Comparison of ENCODE assay signal across 9 mouse cellular contexts in genomic region chr8:70073120-70073519, GRCm38 (mm10). TPM values are rescaled to one million over a fixed set of nuclear protein-coding genes. Genes with fewer than 3 reads are reported as not detected.
A peak's percentile ranks its signal among the peaks of the same experiment; 100 is the strongest.
DNase-seq lines count a peak whose midpoint lies in the region; ATAC-seq and TF ChIP-seq lines count a peak whose summit lies in the region.
"Had no signal": no experiment of that assay in that cellular context is flagged by ENCODE, and none has a peak within 500 bp of the region (broad histone marks: within the 10 kb centered on the region; RNA-seq: fewer than 3 reads in every experiment).

No protein-coding gene starts in this region.

- H3K9me3 ChIP-seq in kidney, embryonic 14.5 days (ENCODE audit: control insufficient read depth, low read length): no peaks in the 10 kb centered on the region
- no peaks in the 10 kb centered on the region for H3K9me3 ChIP-seq in MEL (replicated peaks; ENCODE audit: insufficient read depth, low read length)
- no peaks in the 10 kb centered on the region for H3K9me3 ChIP-seq in embryonic facial prominence, embryonic 12.5 days
- no peaks in the 10 kb centered on the region for H3K9me3 ChIP-seq in limb, embryonic 15.5 days

- peak overlapping the region; percentile 45; the same call in 1 of the 2 replicates for H3K4me2 ChIP-seq in kidney, embryonic 14.5 days (replicated peaks; ENCODE audit: low read depth, low read length)
- H3K4me2 ChIP-seq in embryonic facial prominence, embryonic 12.5 days (replicated peaks): peak overlapping the region; percentile 36
- H3K4me2 ChIP-seq in limb, embryonic 15.5 days: peak overlapping the region; percentile 47

- H3K4me1 ChIP-seq in kidney, embryonic 14.5 days (ENCODE audit: control insufficient read depth, insufficient read depth, low read length): peaks cover 7% of the 10 kb centered on the region; the same call in 1 of the 2 replicates
- peaks cover 4 to 20% of the 10 kb centered on the region in 2 experiments for H3K4me1 ChIP-seq in MEL (ENCODE audit: control insufficient read depth in 1 of 2, insufficient read depth in 2 of 2, low read length in 2 of 2)
- peaks cover 8% of the 10 kb centered on the region; the same call in 1 of the 2 replicates for H3K4me1 ChIP-seq in embryonic facial prominence, embryonic 12.5 days
- H3K4me1 ChIP-seq in limb, embryonic 15.5 days: peaks cover 10% of the 10 kb centered on the region

- peaks cover 26% of the 10 kb centered on the region for H3K36me3 ChIP-seq in kidney, embryonic 14.5 days (ENCODE audit: control insufficient read depth, insufficient read depth, low read length)
- H3K36me3 ChIP-seq in MEL (ENCODE audit: control insufficient read depth in 1 of 2, insufficient read depth in 2 of 2, low read length in 2 of 2): peaks cover 0 to 13% of the 10 kb centered on the region in 2 experiments; a peak in 3 of 4 replicates
- peaks cover 40% of the 10 kb centered on the region for H3K36me3 ChIP-seq in embryonic facial prominence, embryonic 12.5 days
- peaks cover 46% of the 10 kb centered on the region for H3K36me3 ChIP-seq in limb, embryonic 15.5 days

- peak overlapping the region; percentile 22 for H3K4me3 ChIP-seq in kidney, embryonic 14.5 days (ENCODE audit: low read length)
- no peak overlapping the region for H3K4me3 ChIP-seq in MEL (ENCODE audit: control insufficient read depth in 1 of 2, insufficient read depth in 1 of 2, low read depth in 2 of 2, low read length in 2 of 2)
- no peak overlapping the region for H3K4me3 ChIP-seq in embryonic facial prominence, embryonic 12.5 days
- peak overlapping the region; percentile 8; the same call in 1 of the 2 replicates for H3K4me3 ChIP-seq in limb, embryonic 15.5 days

- H3K79me2 ChIP-seq in MEL (ENCODE audit: control insufficient read depth, insufficient read depth, low read length, poor library complexity): no peaks in the 10 kb centered on the region

- TF ChIP-seq POLR2A in MEL (IDR thresholded peaks at IDR 0.05; ENCODE audit: control insufficient read depth in 1 of 2, insufficient read depth in 1 of 2, low read depth in 1 of 2, low read length in 2 of 2, poor library complexity in 1 of 2): no peak

- ATAC-seq in kidney, embryonic 14.5 days (ENCODE audit: low FRiP score, low TSS enrichment): no peak
- ATAC-seq in embryonic facial prominence, embryonic 12.5 days (ENCODE audit: insufficient number of reproducible peaks, insufficient read depth, low FRiP score, low TSS enrichment): no peak
- no peak for ATAC-seq in limb, embryonic 15.5 days (ENCODE audit: insufficient number of reproducible peaks, low FRiP score, low TSS enrichment, low read depth)
- no peak for ATAC-seq in monocyte, adult 5-6 weeks (replicated peaks; ENCODE audit: insufficient number of reproducible peaks, low FRiP score, low TSS enrichment, poor library complexity, severe bottlenecking)
- ATAC-seq: Patski had no signal

- no peak overlapping the region for H3K27ac ChIP-seq in kidney, embryonic 14.5 days (ENCODE audit: low read depth, low read length)
- H3K27ac ChIP-seq in MEL (ENCODE audit: control insufficient read depth, low read depth, low read length): peak overlapping the region; percentile 15; the same call in 1 of the 2 replicates
- no peak overlapping the region for H3K27ac ChIP-seq in embryonic facial prominence, embryonic 12.5 days
- no peak overlapping the region for H3K27ac ChIP-seq in limb, embryonic 15.5 days

- no peak for TF ChIP-seq EP300 in MEL (IDR thresholded peaks at IDR 0.05; ENCODE audit: low read depth in 1 of 2, low read length in 2 of 2)

- no peak for TF ChIP-seq CTCF in MEL (IDR thresholded peaks at IDR 0.05 in 2 of 3, conservative IDR thresholded peaks at IDR 0.05 in 1 of 3; ENCODE audit: control insufficient read depth in 1 of 3, insufficient read depth in 1 of 3, low read depth in 2 of 3, low read length in 3 of 3, poor library complexity in 1 of 3, severe bottlenecking in 1 of 3)

- no peaks in the 10 kb centered on the region for H3K27me3 ChIP-seq in kidney, embryonic 14.5 days (ENCODE audit: control insufficient read depth, insufficient read depth, low read length)
- H3K27me3 ChIP-seq in MEL (ENCODE audit: control insufficient read depth in 1 of 2, insufficient read depth in 2 of 2, low read length in 2 of 2): no peaks in the 10 kb centered on the region
- no peaks in the 10 kb centered on the region for H3K27me3 ChIP-seq in embryonic facial prominence, embryonic 12.5 days
- H3K27me3 ChIP-seq in limb, embryonic 15.5 days: no peaks in the 10 kb centered on the region
- H3K27me3 ChIP-seq: Patski had no signal

- no peak for DNase-seq in kidney, adult 8-10 months
- peak; percentile 8 for DNase-seq in MEL (ENCODE audit: low read depth, low spot score)
- no peak for DNase-seq in yolk sac, embryonic 10.5 days (ENCODE audit: low spot score)
- DNase-seq: right cerebral cortex, postnatal 14 days had no signal

- WGBS in kidney, embryonic 14.5 days: 63% methylated on average over 8 of the region's 8 CpGs
- 63% methylated on average over 8 of the region's 8 CpGs for WGBS in embryonic facial prominence, embryonic 12.5 days
- WGBS in limb, embryonic 15.5 days: 62% methylated on average over 8 of the region's 8 CpGs

- peak overlapping the region; percentile 40; the same call in 1 of the 2 replicates for H3K9ac ChIP-seq in kidney, embryonic 14.5 days (ENCODE audit: low read depth, low read length)
- H3K9ac ChIP-seq in MEL (ENCODE audit: control insufficient read depth, low read depth, low read length, poor library complexity, severe bottlenecking): no peak overlapping the region
- no peak overlapping the region for H3K9ac ChIP-seq in embryonic facial prominence, embryonic 12.5 days
- no peak overlapping the region for H3K9ac ChIP-seq in limb, embryonic 15.5 days

- TF ChIP-seq RAD21 in MEL (IDR thresholded peaks at IDR 0.05; ENCODE audit: low read depth, low read length): no peak

TF ChIP-seq in MEL, 35 proteins besides CTCF, POLR2A, EP300 and RAD21 (continues in another document):
- TF ChIP-seq ELF1 (IDR thresholded peaks at IDR 0.05; ENCODE audit: low read depth, low read length) (no peak), ZMIZ1 (IDR thresholded peaks at IDR 0.05; ENCODE audit: low read depth, low read length) (no peak), USF1 (IDR thresholded peaks at IDR 0.05; ENCODE audit: low read depth, low read length) (no peak), USF2 (IDR thresholded peaks at IDR 0.05; ENCODE audit: borderline replicate concordance in 1 of 2, insufficient read depth in 1 of 2, low read depth in 1 of 2, low read length in 2 of 2) (no peak), CHD1 (IDR thresholded peaks at IDR 0.05; ENCODE audit: low read depth, low read length) (no peak), NRF1 (IDR thresholded peaks at IDR 0.05; ENCODE audit: insufficient read depth, low read depth, low read length, poor library complexity, severe bottlenecking) (no peak), SMC3 (IDR thresholded peaks at IDR 0.05; ENCODE audit: low read depth, low read length) (no peak)

RNA-seq across cellular contexts. Expression of gene Tm6sf2, which starts 0.4 kb away (rescaled TPM):
- 0.55 and 0.89 TPM in 2 replicates for polyA plus RNA-seq in kidney, embryonic 14.5 days (2014; fragmentation: Nextera tagmentation; extraction: Ambion mirVana)
- total RNA-seq in MEL (2012; rRNA removed): 0.78 and 1.0 TPM in 2 replicates
- polyA plus RNA-seq in MEL (2012; ENCODE audit: insufficient read depth in 1 of 2, insufficient read length in 2 of 2, low read depth in 1 of 2, low replicate concordance in 2 of 2, missing spikeins in 1 of 2): 1 to 10 TPM in 1 of 2 experiments, not detected in 1; 1.2 TPM
- polyA plus RNA-seq in embryonic facial prominence, embryonic 12.5 days (2016; fragmentation: Nextera tagmentation; extraction: Ambion mirVana): 0.58 and 1.3 TPM in 2 replicates
- 0.61 and 0.91 TPM in 2 replicates for polyA plus RNA-seq in limb, embryonic 15.5 days (2015; fragmentation: Nextera tagmentation; extraction: Ambion mirVana)
- total RNA-seq in monocyte, adult 5-6 weeks (2017): 3.2 to 3.9 TPM in 2 of 3 replicates, not detected in the other

RNA-seq across cellular contexts. Expression of gene Hapln4, which starts 10.1 kb away (rescaled TPM):
- polyA plus RNA-seq in kidney, embryonic 14.5 days (2014; fragmentation: Nextera tagmentation; extraction: Ambion mirVana): not detected in 2 replicates
- total RNA-seq in MEL (2012; rRNA removed): not detected in 2 replicates
- under 1 TPM in 1 of 2 experiments, not detected in 1; 0.03 TPM for polyA plus RNA-seq in MEL (2012; ENCODE audit: insufficient read depth in 1 of 2, insufficient read length in 2 of 2, low read depth in 1 of 2, low replicate concordance in 2 of 2, missing spikeins in 1 of 2)
- polyA plus RNA-seq in embryonic facial prominence, embryonic 12.5 days (2016; fragmentation: Nextera tagmentation; extraction: Ambion mirVana): 0.04 and 0.06 TPM in 2 replicates
- polyA plus RNA-seq in limb, embryonic 15.5 days (2015; fragmentation: Nextera tagmentation; extraction: Ambion mirVana): 0.19 and 0.24 TPM in 2 replicates
- not detected in 3 replicates for total RNA-seq in monocyte, adult 5-6 weeks (2017)

RNA-seq across cellular contexts. Expression of gene Sugp1, which starts 30.5 kb away (rescaled TPM):
- polyA plus RNA-seq in kidney, embryonic 14.5 days (2014; fragmentation: Nextera tagmentation; extraction: Ambion mirVana): 33.7 and 38.1 TPM in 2 replicates
- total RNA-seq in MEL (2012; rRNA removed): 27.1 and 29.9 TPM in 2 replicates
- polyA plus RNA-seq in MEL (2012; ENCODE audit: insufficient read depth in 1 of 2, insufficient read length in 2 of 2, low read depth in 1 of 2, low replicate concordance in 2 of 2, missing spikeins in 1 of 2): 10 to 100 TPM in 1 of 2 experiments, not detected in 1; 45.5 TPM
- polyA plus RNA-seq in embryonic facial prominence, embryonic 12.5 days (2016; fragmentation: Nextera tagmentation; extraction: Ambion mirVana): 55.3 and 56.7 TPM in 2 replicates
- polyA plus RNA-seq in limb, embryonic 15.5 days (2015; fragmentation: Nextera tagmentation; extraction: Ambion mirVana): 41.9 and 43.7 TPM in 2 replicates
- 32.1 to 49.3 TPM (median 38.7 TPM) in 3 replicates for total RNA-seq in monocyte, adult 5-6 weeks (2017)

RNA-seq across cellular contexts. Expression of gene Mau2, which starts 30.6 kb away (rescaled TPM):
- polyA plus RNA-seq in kidney, embryonic 14.5 days (2014; fragmentation: Nextera tagmentation; extraction: Ambion mirVana): 36.2 and 58.4 TPM in 2 replicates
- 39.0 and 39.2 TPM in 2 replicates for total RNA-seq in MEL (2012; rRNA removed)
- 10 to 100 TPM in 1 of 2 experiments, not detected in 1; 43.4 TPM for polyA plus RNA-seq in MEL (2012; ENCODE audit: insufficient read depth in 1 of 2, insufficient read length in 2 of 2, low read depth in 1 of 2, low replicate concordance in 2 of 2, missing spikeins in 1 of 2)
- polyA plus RNA-seq in embryonic facial prominence, embryonic 12.5 days (2016; fragmentation: Nextera tagmentation; extraction: Ambion mirVana): 64.0 and 65.4 TPM in 2 replicates
- polyA plus RNA-seq in limb, embryonic 15.5 days (2015; fragmentation: Nextera tagmentation; extraction: Ambion mirVana): 51.4 and 54.2 TPM in 2 replicates
- 58.1 to 68.4 TPM (median 66.0 TPM) in 3 replicates for total RNA-seq in monocyte, adult 5-6 weeks (2017)

RNA-seq across cellular contexts. Expression of gene Ncan, which starts 47.6 kb away (rescaled TPM):
- 0.07 and 0.19 TPM in 2 replicates for polyA plus RNA-seq in kidney, embryonic 14.5 days (2014; fragmentation: Nextera tagmentation; extraction: Ambion mirVana)
- not detected in 2 replicates for total RNA-seq in MEL (2012; rRNA removed)
- not detected for polyA plus RNA-seq in MEL (2012; ENCODE audit: insufficient read depth in 1 of 2, insufficient read length in 2 of 2, low read depth in 1 of 2, low replicate concordance in 2 of 2, missing spikeins in 1 of 2)
- polyA plus RNA-seq in embryonic facial prominence, embryonic 12.5 days (2016; fragmentation: Nextera tagmentation; extraction: Ambion mirVana): 4.1 and 6.1 TPM in 2 replicates
- polyA plus RNA-seq in limb, embryonic 15.5 days (2015; fragmentation: Nextera tagmentation; extraction: Ambion mirVana): 0.35 and 0.50 TPM in 2 replicates
- total RNA-seq in monocyte, adult 5-6 weeks (2017): not detected in 3 replicates

Comparison
In these comparisons a context has a peak if more than half of its experiments do, and no peak if none do; other contexts are left out.
1. H3K4me3 ChIP-seq: peak in kidney, embryonic 14.5 days (single experiment) and limb, embryonic 15.5 days (single experiment); none in MEL (0 of 2) and embryonic facial prominence, embryonic 12.5 days (single experiment).
2. Peak in every context shown above with its lines, with median percentiles within 50 percentile points of each other: H3K4me2 ChIP-seq.